Mouse (Mus musculus): ENCODE measurements around the gene Luc7l3. TPM values are rescaled to one million over a fixed set of nuclear protein-coding genes. Genes with fewer than 3 reads are reported as not detected.

Luc7l3 gene
- polyA plus RNA-seq, 1 experiment from 2014 or later: 68.5 TPM

DNA sequence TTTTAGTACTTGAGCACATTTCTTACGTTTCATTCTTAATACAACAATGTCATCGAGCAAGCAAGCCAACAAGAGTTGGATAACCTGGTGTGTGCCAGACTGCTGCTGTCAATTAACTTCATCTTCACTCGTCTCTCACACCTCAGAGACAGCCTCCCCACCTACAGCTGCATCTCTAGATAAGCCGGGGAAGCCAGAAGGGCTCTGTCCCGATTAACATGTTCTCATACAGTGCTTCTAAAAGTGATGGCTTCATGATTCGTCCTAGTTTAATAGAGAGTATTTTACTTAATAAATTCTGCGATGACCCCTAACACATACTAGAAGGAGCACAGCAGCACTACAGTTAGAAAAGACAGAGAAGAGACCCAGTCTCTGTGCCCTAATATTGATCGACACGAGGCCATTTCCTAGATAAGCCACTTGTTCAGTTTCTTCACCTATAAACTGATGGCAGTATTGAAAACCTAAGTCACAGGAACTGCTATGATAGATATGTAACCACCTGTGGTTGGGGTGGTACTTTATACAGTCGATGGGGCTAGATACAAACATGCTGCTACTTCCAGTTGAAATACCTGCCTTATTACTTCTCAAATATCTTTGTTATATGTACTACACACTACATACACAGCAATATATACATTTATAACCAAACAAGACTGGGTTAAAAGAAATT, 31.6 kb downstream of the Luc7l3 start:
- Histone ChIP-seq H3K27ac (replicated peaks) (no peak overlapping the region), H3K4me1 (no peaks in the 10 kb centered on the region; the same call in 1 of the 2 replicates), H3K9me3 (no peaks in the 10 kb centered on the region), H3K36me3 (peaks cover 93% of the 10 kb centered on the region), H3K9ac (no peak overlapping the region), H3K27me3 (replicated peaks) (no peaks in the 10 kb centered on the region), H3K4me2 (no peak overlapping the region), H3K4me3 (no peak overlapping the region)
- ATAC-seq (ENCODE audit: extremely low read depth, insufficient number of reproducible peaks, low FRiP score, low TSS enrichment): no peak
- WGBS: 74% methylated on average over 10 of the region's 10 CpGs

DNA sequence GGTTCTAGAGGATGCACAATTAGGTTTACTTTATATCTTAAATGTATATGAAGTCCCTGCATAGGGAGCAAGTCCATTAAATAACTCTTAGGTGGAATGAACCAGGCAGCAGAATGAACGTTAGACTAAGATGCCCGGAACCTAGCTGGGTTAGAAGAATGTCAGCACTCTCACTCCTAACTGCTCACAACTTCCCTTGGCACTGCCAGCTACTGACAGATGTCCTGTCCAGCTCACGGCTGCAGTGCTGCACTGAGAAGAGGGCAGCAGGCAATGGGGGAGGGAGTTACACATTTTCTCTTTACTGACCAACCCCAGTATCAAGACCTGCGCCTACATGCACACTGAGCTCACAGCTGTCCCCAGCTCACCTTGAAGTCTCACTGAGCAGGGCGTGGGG, 34.7 kb downstream of the Luc7l3 start:
- Histone ChIP-seq H3K36me3 (peaks cover 92% of the 10 kb centered on the region), H3K4me2 (no peak overlapping the region), H3K4me3 (no peak overlapping the region), H3K4me1 (no peaks in the 10 kb centered on the region), H3K9me3 (no peaks in the 10 kb centered on the region), H3K9ac (no peak overlapping the region), H3K27me3 (replicated peaks) (no peaks in the 10 kb centered on the region), H3K27ac (replicated peaks) (no peak overlapping the region)
- ATAC-seq (ENCODE audit: extremely low read depth, insufficient number of reproducible peaks, low FRiP score, low TSS enrichment): no peak
- WGBS: 84% methylated on average over 5 of the region's 5 CpGs

DNA sequence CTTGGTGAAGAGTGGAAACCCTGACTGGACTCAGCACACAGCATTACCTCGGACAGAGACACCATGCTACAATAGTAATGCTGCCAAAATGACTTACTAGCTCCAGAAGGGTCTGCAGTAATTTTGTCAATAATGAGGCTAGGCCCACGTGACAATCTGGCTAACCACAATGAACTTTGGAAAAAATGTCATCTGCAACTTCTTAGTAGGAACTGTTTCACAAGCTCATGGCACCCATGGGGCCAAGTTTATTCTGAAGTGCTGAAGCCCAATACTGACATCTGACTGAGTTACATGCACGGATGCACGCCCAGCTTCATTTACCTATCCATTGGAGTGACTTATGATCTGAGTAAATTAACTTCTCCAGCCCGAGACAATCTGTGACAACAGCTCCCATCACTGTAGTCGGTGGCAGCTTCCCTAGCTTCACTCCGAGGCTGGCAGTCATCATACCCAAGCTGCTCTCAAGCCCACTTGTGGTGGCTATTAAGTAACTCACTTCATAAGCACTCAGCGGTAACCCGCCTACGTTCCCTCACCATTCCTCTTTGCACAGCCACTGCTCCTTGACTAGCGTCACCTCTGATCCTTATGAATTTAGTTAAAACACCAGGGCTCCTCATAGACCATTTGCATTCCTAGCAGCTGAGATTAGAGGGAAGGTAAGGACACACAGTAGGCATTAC, 35.8 kb downstream of the Luc7l3 start:
- H3K4me2 ChIP-seq: no peak overlapping the region
- no peak overlapping the region for H3K27ac ChIP-seq (replicated peaks)
- WGBS: 85% methylated on average over 11 of the region's 11 CpGs
- H3K27me3 ChIP-seq (replicated peaks): no peaks in the 10 kb centered on the region
- H3K36me3 ChIP-seq: peaks cover 82% of the 10 kb centered on the region
- no peak overlapping the region for H3K9ac ChIP-seq
- H3K4me1 ChIP-seq: 0 out of 2 replicates have a peak, but pooled peaks cover 6% of the 10 kb centered on the region
- H3K4me3 ChIP-seq: no peak overlapping the region
- H3K9me3 ChIP-seq: no peaks in the 10 kb centered on the region
- no peak for ATAC-seq (ENCODE audit: extremely low read depth, insufficient number of reproducible peaks, low FRiP score, low TSS enrichment)

DNA sequence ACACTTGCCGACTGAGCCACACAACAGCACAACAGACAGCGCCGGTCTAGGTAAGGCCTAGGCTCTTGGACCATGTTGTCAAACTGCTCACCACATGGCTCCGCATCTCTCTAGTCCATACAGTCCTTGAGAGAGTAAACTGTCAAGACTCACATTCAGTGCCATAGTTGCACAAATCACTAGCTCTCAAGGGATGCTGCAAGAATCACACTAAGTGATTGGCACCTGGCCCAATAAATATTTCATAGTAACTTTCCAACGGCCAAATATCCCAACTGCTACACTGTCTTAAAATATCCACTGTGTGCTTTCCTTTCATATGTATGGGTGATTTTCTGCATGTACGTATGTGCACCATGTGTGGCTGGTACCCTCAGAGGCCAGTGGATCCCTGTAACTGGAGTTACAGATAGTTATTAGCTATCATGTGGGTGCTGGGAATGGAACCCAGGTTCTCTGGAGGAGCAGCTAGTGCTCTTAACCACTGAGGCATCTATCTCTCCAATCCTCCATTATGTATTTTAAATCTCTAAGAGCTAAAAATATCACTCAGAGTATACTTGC, 38.2 kb downstream of the Luc7l3 start:
- no peak for ATAC-seq (ENCODE audit: extremely low read depth, insufficient number of reproducible peaks, low FRiP score, low TSS enrichment)
- no peak overlapping the region for H3K4me3 ChIP-seq
- H3K27ac ChIP-seq (replicated peaks): no peak overlapping the region
- H3K9me3 ChIP-seq: no peaks in the 10 kb centered on the region
- H3K27me3 ChIP-seq (replicated peaks): no peaks in the 10 kb centered on the region
- H3K36me3 ChIP-seq: peaks cover 58% of the 10 kb centered on the region
- H3K9ac ChIP-seq: no peak overlapping the region
- no peak overlapping the region for H3K4me2 ChIP-seq
- WGBS: 91% methylated on average over 6 of the region's 6 CpGs
- H3K4me1 ChIP-seq: peaks cover 13% of the 10 kb centered on the region; the same call in 1 of the 2 replicates

DNA sequence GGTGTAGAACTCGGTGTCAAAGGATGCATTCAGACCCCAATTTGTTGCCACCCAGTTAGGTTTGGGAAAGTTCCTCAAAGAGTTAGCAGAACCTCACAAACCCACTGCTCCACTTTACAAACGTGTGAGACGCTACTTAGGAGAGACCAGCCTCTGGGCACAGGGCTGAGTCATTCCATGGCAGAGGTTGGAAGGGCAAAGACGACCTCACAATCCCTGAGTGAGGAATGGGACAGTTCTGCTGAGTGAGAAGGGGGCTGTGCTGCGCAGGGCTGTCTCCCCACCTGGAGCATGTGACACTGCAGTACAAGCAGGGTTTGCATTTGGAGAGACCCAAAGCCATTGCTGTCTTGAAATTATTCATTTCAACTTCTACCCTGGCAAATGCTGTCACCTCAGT, 39.5 kb downstream of the Luc7l3 start:
- ATAC-seq (ENCODE audit: extremely low read depth, insufficient number of reproducible peaks, low FRiP score, low TSS enrichment): no peak
- Histone ChIP-seq H3K27me3 (replicated peaks) (no peaks in the 10 kb centered on the region), H3K9ac (no peak overlapping the region), H3K4me3 (no peak overlapping the region), H3K9me3 (no peaks in the 10 kb centered on the region), H3K36me3 (peaks cover 45% of the 10 kb centered on the region), H3K27ac (replicated peaks) (no peak overlapping the region), H3K4me2 (no peak overlapping the region), H3K4me1 (peaks cover 16% of the 10 kb centered on the region; the same call in 1 of the 2 replicates)
- 52% methylated on average over 5 of the region's 5 CpGs for WGBS

DNA sequence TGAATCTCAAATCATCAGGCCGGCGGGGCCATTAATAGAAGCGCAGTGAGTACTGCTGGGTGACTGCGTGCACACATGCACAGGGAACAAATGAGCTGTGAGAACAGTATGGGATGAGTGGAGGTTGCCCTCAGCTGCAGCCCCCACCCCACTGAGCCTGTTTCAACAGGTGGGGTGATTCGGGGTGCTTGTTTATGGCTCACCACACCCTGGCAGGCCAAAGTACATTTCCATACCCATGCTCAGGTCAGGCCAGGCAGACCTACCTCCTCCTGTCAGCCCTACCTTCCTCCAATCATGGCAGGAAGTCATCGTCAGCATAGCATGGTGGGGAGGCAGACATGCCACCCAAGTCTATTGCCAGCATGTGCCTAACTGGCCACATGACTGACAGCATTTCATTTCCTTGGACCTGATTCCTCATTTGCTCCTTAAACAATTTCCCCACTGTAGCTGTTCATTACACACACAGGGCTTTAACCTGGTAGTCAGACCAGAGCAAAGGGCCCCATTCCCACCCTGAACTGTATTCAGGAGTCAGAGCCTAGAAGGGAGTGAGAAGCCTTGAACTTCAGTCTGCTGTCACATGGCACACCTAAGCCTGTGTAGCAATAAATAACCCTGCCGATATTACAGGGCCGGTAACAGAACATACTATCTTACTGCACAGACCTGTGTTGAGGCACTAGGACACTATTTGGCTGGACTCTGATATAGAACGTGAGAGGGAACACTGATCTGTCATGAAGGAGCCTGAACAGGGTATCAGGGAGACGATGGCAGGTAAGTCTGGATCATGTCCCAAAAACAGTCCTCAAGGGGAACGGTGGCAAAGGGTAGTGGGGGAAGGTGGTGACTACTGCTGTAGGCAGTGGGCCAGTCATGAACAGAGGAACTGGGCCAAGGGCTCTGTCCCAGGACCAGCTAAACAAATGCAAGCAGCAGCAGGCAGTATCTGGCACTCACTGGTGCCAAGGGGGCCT, 40.3 kb downstream of the Luc7l3 start, which contains the start of gene Gm21885:
Gene Gm21885 (plus strand): TSS at position 675 of the 983 bp plus-strand sequence.
- no peak for ATAC-seq (ENCODE audit: extremely low read depth, insufficient number of reproducible peaks, low FRiP score, low TSS enrichment)
- H3K4me2 ChIP-seq: no peak within 1 kb of the TSS
- no peaks in the 10 kb centered on the region for H3K9me3 ChIP-seq
- H3K4me3 ChIP-seq: no peak within 1 kb of the TSS
- WGBS: 69% methylated on average over 11 of the region's 11 CpGs
- no peak within 1 kb of the TSS for H3K9ac ChIP-seq
- H3K36me3 ChIP-seq: peaks cover 37% of the 10 kb centered on the region
- peaks cover 22% of the 10 kb centered on the region for H3K4me1 ChIP-seq
- H3K27ac ChIP-seq (replicated peaks): no peak within 1 kb of the TSS
- no peaks in the 10 kb centered on the region for H3K27me3 ChIP-seq (replicated peaks)

DNA sequence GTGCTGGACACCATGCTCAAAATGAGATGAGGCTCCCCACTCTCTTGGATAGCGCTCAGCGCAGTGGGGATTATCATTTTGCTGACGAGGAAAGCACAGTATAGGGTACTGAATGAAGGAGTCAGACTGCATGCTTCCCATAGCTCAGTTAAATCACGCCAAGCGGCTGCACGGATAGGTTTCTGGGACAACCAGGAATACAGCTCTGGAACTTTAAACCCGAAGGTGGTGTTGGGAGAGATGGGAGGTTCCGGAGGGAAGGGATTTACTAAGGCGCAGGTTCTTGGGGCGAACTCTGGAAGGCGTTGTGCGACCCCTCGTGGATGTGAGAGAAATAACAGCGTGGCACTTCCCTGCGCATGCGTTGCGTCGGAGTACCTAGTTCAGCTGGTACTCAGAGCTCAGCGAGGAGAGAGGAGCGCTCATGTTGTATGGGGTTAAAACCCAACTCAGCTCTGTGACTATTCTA, 44.9 kb downstream of the Luc7l3 start:
- H3K27me3 ChIP-seq (replicated peaks): no peaks in the 10 kb centered on the region
- peak overlapping the region; percentile 84 for H3K4me2 ChIP-seq
- peaks cover 31% of the 10 kb centered on the region for H3K4me1 ChIP-seq
- H3K36me3 ChIP-seq: no peaks in the 10 kb centered on the region
- no peaks in the 10 kb centered on the region for H3K9me3 ChIP-seq
- peak; percentile 37; the same call in 1 of the 2 replicates for ATAC-seq (ENCODE audit: extremely low read depth, insufficient number of reproducible peaks, low FRiP score, low TSS enrichment)
- WGBS: 7% methylated on average over 20 of the region's 20 CpGs
- peak overlapping the region; percentile 78 for H3K9ac ChIP-seq
- H3K4me3 ChIP-seq: peak overlapping the region; percentile 52
- H3K27ac ChIP-seq (replicated peaks): no peak overlapping the region

DNA sequence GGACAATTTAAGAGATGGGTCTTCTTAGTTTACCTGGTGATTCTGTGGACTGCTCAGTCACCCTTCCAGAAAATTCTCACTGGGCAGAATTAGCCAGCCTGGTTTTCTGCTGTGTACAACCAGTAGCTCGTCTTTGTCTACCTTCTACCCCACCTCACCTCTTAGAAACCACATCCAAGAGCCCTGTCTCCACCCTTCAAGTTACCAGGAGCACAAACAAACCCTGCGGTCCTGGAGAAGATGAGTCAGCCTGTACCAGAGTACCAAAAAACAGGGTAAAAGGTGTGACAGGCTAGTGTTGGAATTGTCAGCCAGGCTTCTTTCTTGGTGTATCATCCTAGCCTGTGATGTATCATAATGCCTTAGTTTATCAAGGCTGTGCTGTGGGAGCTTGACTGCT, 46.1 kb downstream of the Luc7l3 start:
- Histone ChIP-seq H3K9ac (no peak overlapping the region), H3K4me3 (no peak overlapping the region), H3K4me1 (peaks cover 22% of the 10 kb centered on the region), H3K27me3 (replicated peaks) (no peaks in the 10 kb centered on the region), H3K9me3 (no peaks in the 10 kb centered on the region), H3K36me3 (no peaks in the 10 kb centered on the region), H3K27ac (replicated peaks) (no peak overlapping the region), H3K4me2 (no peak overlapping the region)
- ATAC-seq (ENCODE audit: extremely low read depth, insufficient number of reproducible peaks, low FRiP score, low TSS enrichment): no peak
- WGBS: 84% methylated on average over 2 of the region's 2 CpGs

DNA sequence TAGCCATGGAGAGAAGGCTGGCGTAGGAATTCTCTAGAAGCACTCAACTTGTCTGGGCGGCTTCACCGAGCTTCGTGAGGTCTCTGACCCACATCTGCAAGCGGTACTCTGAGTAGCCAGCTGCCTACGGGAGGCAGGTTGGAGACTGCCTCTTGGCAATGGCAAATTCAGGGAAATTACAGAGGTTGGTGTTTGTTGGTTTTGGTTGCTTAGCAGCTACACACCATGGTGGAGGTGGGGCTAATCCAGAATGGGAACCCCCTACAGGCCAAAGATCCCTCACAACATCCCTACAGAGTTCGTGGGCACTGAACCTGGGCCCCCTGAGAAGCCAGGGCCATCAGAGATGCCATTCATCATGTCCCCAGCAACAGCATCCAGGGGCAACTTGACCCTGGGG, 46.6 kb downstream of the Luc7l3 start:
- Histone ChIP-seq H3K4me2 (no peak overlapping the region), H3K36me3 (no peaks in the 10 kb centered on the region), H3K27me3 (replicated peaks) (no peaks in the 10 kb centered on the region), H3K4me3 (no peak overlapping the region), H3K4me1 (peaks cover 19% of the 10 kb centered on the region), H3K9ac (no peak overlapping the region), H3K27ac (replicated peaks) (no peak overlapping the region), H3K9me3 (no peaks in the 10 kb centered on the region)
- no peak for ATAC-seq (ENCODE audit: extremely low read depth, insufficient number of reproducible peaks, low FRiP score, low TSS enrichment)
- WGBS: 79% methylated on average over 7 of the region's 7 CpGs

DNA sequence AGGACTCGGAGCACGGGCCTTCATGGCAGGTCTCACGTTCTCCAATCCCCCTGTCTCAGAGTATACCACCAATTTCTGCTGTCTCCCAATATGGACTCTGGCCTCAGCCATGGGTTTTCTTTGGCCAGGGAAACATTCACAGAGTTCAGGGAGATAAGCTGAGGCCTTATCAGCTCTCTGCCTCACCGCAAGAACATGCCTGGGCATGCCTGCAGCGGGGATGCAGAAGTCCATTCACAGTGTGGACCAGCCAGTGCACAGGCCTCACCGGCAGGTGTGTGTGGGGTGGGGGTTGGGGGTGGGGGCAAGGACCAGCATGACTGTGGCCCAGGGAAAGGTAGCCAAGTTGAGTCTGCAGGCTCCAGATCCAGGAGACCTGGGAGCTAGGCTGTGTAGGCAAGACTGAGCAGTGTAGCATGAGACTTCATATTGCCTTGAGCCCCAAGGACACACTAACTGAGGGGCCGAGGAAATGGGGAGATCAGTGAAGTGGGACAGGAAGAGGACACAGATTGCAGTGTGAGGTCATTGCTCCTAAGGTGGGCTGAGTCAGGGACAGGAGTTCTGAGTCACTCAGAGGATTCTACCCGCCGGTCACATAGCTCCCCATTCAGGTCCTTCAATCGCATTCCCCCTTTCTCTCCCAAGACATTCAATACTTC, 47.5 kb downstream of the Luc7l3 start:
- Histone ChIP-seq H3K4me1 (peaks cover 19% of the 10 kb centered on the region), H3K27me3 (replicated peaks) (no peaks in the 10 kb centered on the region), H3K9ac (0 out of 2 replicates have a peak overlapping the region, but pooled peaks have one; percentile 13), H3K4me3 (no peak overlapping the region), H3K9me3 (no peaks in the 10 kb centered on the region), H3K36me3 (no peaks in the 10 kb centered on the region), H3K27ac (replicated peaks) (no peak overlapping the region), H3K4me2 (no peak overlapping the region)
- no peak for ATAC-seq (ENCODE audit: extremely low read depth, insufficient number of reproducible peaks, low FRiP score, low TSS enrichment)
- 56% methylated on average over 10 of the region's 10 CpGs for WGBS

Measured in heart, embryonic 13.5 days (tissue).